Mouse (Mus musculus) MEL (cell line): ENCODE results near the gene Kcnk13. TPM values are rescaled to one million over a fixed set of nuclear protein-coding genes. Genes with fewer than 3 reads are reported as not detected.
"Not testable (repeated sequence)": the region's sequence is repeated elsewhere in the genome, so short reads cannot be mapped to it uniquely, and the experiment has no call there.

Source experiments
- DNase-seq: peaks from one replicate; pipeline ENCODE4 v3.0.0; 2011; ENCODE audit warnings: low read depth, low spot score
- H3K27ac ChIP-seq: 2 replicates; pipeline ENCODE4 v1.5.1; 2012; ENCODE audit warnings: low read depth, mild to moderate bottlenecking, control low read depth, low read length, moderate library complexity; ENCODE audit not compliant: control insufficient read depth
- H3K27me3 ChIP-seq, 2 experiments: fragments of 150-350 bp in 1 of 2; sonication (generic) in 1 of 2; 2 replicates each; pipeline ENCODE4 v1.6.1; 2012; ENCODE audit warnings: low read length in 2 of 2, mild to moderate bottlenecking in 2 of 2, improper control_type of control experiment in 1 of 2, moderate library complexity in 1 of 2; ENCODE audit not compliant: insufficient read depth in 2 of 2, control insufficient read depth in 1 of 2
- H3K36me3 ChIP-seq, 2 experiments: 2 replicates each; pipeline ENCODE4 v1.6.1; 2012 to 2014; ENCODE audit warnings: low read length in 2 of 2, improper control_type of control experiment in 1 of 2, inconsistent platforms in 1 of 2, mild to moderate bottlenecking in 1 of 2; ENCODE audit not compliant: insufficient read depth in 2 of 2, control insufficient read depth in 1 of 2
- H3K4me1 ChIP-seq, 2 experiments: fragments of 150-350 bp in 1 of 2; sonication (generic) in 1 of 2; 2 replicates each; pipeline ENCODE4 v1.6.1; 2012; ENCODE audit warnings: low read length in 2 of 2, improper control_type of control experiment in 1 of 2, mild to moderate bottlenecking in 1 of 2; ENCODE audit not compliant: insufficient read depth in 2 of 2, control insufficient read depth in 1 of 2
- H3K4me3 ChIP-seq, 2 experiments: fragments of 150-350 bp in 1 of 2; sonication (generic) in 1 of 2; 2 replicates each; pipeline ENCODE4 v1.5.1; 2012; ENCODE audit warnings: low read depth in 2 of 2, low read length in 2 of 2, mild to moderate bottlenecking in 2 of 2, moderate library complexity in 2 of 2, control low read depth in 1 of 2, improper control_type of control experiment in 1 of 2; ENCODE audit not compliant: control insufficient read depth in 1 of 2, insufficient read depth in 1 of 2
- H3K79me2 ChIP-seq: 2 replicates; pipeline ENCODE4 v1.6.1; 2012; ENCODE audit warnings: mild to moderate bottlenecking, low read length, moderate library complexity; ENCODE audit not compliant: control insufficient read depth, poor library complexity, insufficient read depth
- H3K9ac ChIP-seq: 2 replicates; pipeline ENCODE4 v1.6.1; 2012; ENCODE audit warnings: low read depth, mild to moderate bottlenecking, control low read depth, low read length, moderate library complexity; ENCODE audit not compliant: control insufficient read depth, poor library complexity, severe bottlenecking
- H3K9me3 ChIP-seq: fragments of 150-350 bp; sonication (generic); replicated peaks from 2 replicates; pipeline ENCODE4 v1.6.1; 2012; ENCODE audit warnings: mild to moderate bottlenecking, low read length, improper control_type of control experiment, moderate library complexity; ENCODE audit not compliant: insufficient read depth
- CHD2 ChIP-seq: IDR thresholded peaks from 2 replicates; pipeline ENCODE4 v1.6.1; 2011; ENCODE audit warnings: low read length, improper control_type of control experiment
- CTCF ChIP-seq, 3 experiments: IDR thresholded peaks in 2 of 3; conservative IDR thresholded peaks in 1 of 3; 2 replicates each; pipeline ENCODE4 v1.5.1; 2011 to 2012; ENCODE audit warnings: low read length in 3 of 3, low read depth in 2 of 3, mild to moderate bottlenecking in 2 of 3, improper control_type of control experiment in 1 of 3, inconsistent platforms in 1 of 3, mixed read lengths in 1 of 3, moderate library complexity in 1 of 3; ENCODE audit not compliant: control insufficient read depth in 1 of 3, insufficient read depth in 1 of 3, poor library complexity in 1 of 3, severe bottlenecking in 1 of 3
- NRF1 ChIP-seq: IDR thresholded peaks from 2 replicates; pipeline ENCODE4 v1.6.1; 2014; ENCODE audit warnings: low read depth, mild to moderate bottlenecking, inconsistent platforms, low read length, improper control_type of control experiment, moderate library complexity; ENCODE audit not compliant: poor library complexity, insufficient read depth, severe bottlenecking
- POLR2AphosphoS5 ChIP-seq: IDR thresholded peaks from 2 replicates; pipeline ENCODE4 v1.6.1; 2012; ENCODE audit warnings: low read depth, borderline replicate concordance, mild to moderate bottlenecking, inconsistent platforms, low read length, moderate library complexity, mixed read lengths
- RAD21 ChIP-seq: IDR thresholded peaks from 2 replicates; pipeline ENCODE4 v1.6.1; 2011; ENCODE audit warnings: mild to moderate bottlenecking, low read depth, low read length, improper control_type of control experiment
- SMC3 ChIP-seq: IDR thresholded peaks from 2 replicates; pipeline ENCODE4 v1.6.1; 2011; ENCODE audit warnings: low read depth, low read length, improper control_type of control experiment
- UBTF ChIP-seq: IDR thresholded peaks from 2 replicates; pipeline ENCODE4 v1.6.1; 2012; ENCODE audit warnings: low read depth, mild to moderate bottlenecking, inconsistent platforms, low read length, improper control_type of control experiment, moderate library complexity, borderline replicate concordance; ENCODE audit not compliant: insufficient read depth
- ZC3H11A ChIP-seq: IDR thresholded peaks from 2 replicates; pipeline ENCODE4 v1.6.1; 2012; ENCODE audit warnings: low read depth, mild to moderate bottlenecking, inconsistent platforms, low read length, improper control_type of control experiment
- ZMIZ1 ChIP-seq: IDR thresholded peaks from 2 replicates; pipeline ENCODE4 v1.6.1; 2012; ENCODE audit warnings: low read depth, mild to moderate bottlenecking, inconsistent platforms, low read length, improper control_type of control experiment, moderate library complexity
- ZNF384 ChIP-seq: IDR thresholded peaks from 2 replicates; pipeline ENCODE4 v1.6.1; 2012; ENCODE audit warnings: low read depth, mild to moderate bottlenecking, inconsistent platforms, low read length, improper control_type of control experiment
- polyA plus RNA-seq, 2 experiments: library from polyadenylated mRNA; stranded (reverse) in 1 of 2; unstranded in 1 of 2; fragments of >175 nt in 1 of 2; fragments of >200 nt in 1 of 2; gene quantifications; 2 replicates each; pipeline versions ENCODE4 v1.2.1 to v1.2.4; 2012; ENCODE audit warnings: low replicate concordance in 2 of 2, low read depth in 1 of 2; ENCODE audit not compliant: insufficient read length in 2 of 2, insufficient read depth in 1 of 2, missing spikeins in 1 of 2
- total RNA-seq: library from RNA; depleted of rRNA; stranded (reverse); fragments of 300-350 nt; gene quantifications from 2 replicates; pipeline ENCODE4 v1.2.3, GENCODE M21; 2012

The Kcnk13 gene
- total and polyA plus RNA-seq, 3 experiments: not detected

DNA sequence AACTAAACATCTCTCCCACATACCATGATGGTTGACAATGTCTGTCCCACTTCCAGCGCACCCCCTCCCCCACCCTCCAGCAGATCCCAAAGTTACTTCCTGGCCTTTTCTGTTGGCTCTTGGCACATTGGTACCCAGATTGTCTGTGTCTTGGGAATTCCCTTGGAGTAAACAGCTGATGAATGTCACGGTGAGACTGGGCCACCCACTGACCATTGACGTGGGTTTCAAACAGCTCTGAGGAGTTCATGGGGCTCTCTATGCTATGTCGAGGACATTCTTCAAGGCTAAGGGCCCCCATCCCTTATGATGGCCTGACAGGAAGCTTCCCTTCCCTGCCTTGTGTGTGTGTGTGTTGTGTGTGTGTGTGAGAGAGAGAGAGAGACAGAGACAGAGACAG lies 5.6 kb downstream of the Kcnk13 start:
- H3K79me2 ChIP-seq: no peaks in the 10 kb centered on the region
- no peak for DNase-seq
- no peaks in the 10 kb centered on the region for H3K36me3 ChIP-seq
- H3K9ac ChIP-seq: no peak overlapping the region
- H3K4me1 ChIP-seq: no peaks in the 10 kb centered on the region
- no peak overlapping the region for H3K27ac ChIP-seq
- no peak for TF ChIP-seq ZNF384
- H3K4me3 ChIP-seq: no peak overlapping the region
- no peaks in the 10 kb centered on the region for H3K9me3 ChIP-seq
- peaks cover 0 to 3% of the 10 kb centered on the region in 2 experiments; a peak in 1 of 4 replicates for H3K27me3 ChIP-seq

GRCm38 (mm10) chr12:99971205-99971894 lies 7.1 kb downstream of the Kcnk13 start:
- not testable (repeated sequence) for H3K9ac ChIP-seq, H3K4me3 ChIP-seq, H3K36me3 ChIP-seq, H3K27ac ChIP-seq, H3K9me3 ChIP-seq, H3K79me2 ChIP-seq, H3K4me1 ChIP-seq, H3K27me3 ChIP-seq
- peak; percentile 31 for DNase-seq
- TF ChIP-seq CTCF (IDR thresholded peaks at IDR 0.05 in 2 of 3, conservative IDR thresholded peaks at IDR 0.05 in 1 of 3; ENCODE audit: control insufficient read depth in 1 of 3, insufficient read depth in 1 of 3, low read depth in 2 of 3, low read length in 3 of 3, poor library complexity in 1 of 3, severe bottlenecking in 1 of 3) (peak in 2 of 3 experiments; percentile 29 to 54; a peak in 4 of 6 replicates), ZC3H11A (peak; percentile 14; the same call in 1 of the 2 replicates), RAD21 (peak; percentile 55), SMC3 (peak; percentile 46)

GRCm38 (mm10) chr12:99972825-99973224 lies 8.5 kb downstream of the Kcnk13 start:
- H3K27me3 ChIP-seq: peaks cover 0 to 3% of the 10 kb centered on the region in 2 experiments; a peak in 1 of 4 replicates
- no peaks in the 10 kb centered on the region for H3K36me3 ChIP-seq
- H3K9ac ChIP-seq: no peak overlapping the region
- peak; percentile 45 for DNase-seq
- no peaks in the 10 kb centered on the region for H3K79me2 ChIP-seq
- TF ChIP-seq NRF1 (no peak), UBTF (no peak), ZC3H11A (peak; percentile 20), CTCF (IDR thresholded peaks at IDR 0.05 in 2 of 3, conservative IDR thresholded peaks at IDR 0.05 in 1 of 3; ENCODE audit: control insufficient read depth in 1 of 3, insufficient read depth in 1 of 3, low read depth in 2 of 3, low read length in 3 of 3, poor library complexity in 1 of 3, severe bottlenecking in 1 of 3) (peak; percentile 31 to 58 (median 41)), POLR2AphosphoS5 (no peak), SMC3 (peak; percentile 49), CHD2 (no peak), RAD21 (peak; percentile 59), ZMIZ1 (no peak)
- no peak overlapping the region for H3K4me3 ChIP-seq
- H3K9me3 ChIP-seq: no peaks in the 10 kb centered on the region
- H3K27ac ChIP-seq: no peak overlapping the region
- no peaks in the 10 kb centered on the region for H3K4me1 ChIP-seq
